Mouse (Mus musculus) adipocyte (in vitro differentiated cells): ENCODE measurements around the gene Mif4gd.
A peak's percentile ranks its signal among the peaks of the same experiment; 100 is the strongest.

Source experiments
- DNase-seq: peaks from one replicate; pipeline ENCODE4 v3.0.0-alpha.2; 2016; ENCODE audit warnings: low spot score

The Mif4gd gene

DNA sequence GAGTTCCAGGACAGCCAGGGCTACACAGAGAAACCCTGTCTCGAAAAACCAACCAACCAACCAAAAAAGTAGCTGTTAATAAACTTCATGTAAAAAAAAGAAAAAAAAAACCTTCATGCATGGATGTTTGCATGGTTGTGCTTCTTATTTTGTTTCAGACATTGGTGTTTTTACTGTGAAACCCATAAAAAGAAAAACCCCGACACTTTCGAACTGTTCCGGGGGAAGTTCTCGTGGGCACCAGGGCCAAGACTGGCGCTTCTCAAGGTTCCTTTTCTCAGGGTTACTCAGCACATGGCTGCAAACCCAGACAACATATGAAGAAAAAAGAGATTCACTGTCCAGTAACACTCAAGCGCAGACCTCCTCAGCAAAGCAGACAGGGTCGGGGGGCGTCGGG lies 20.1 kb upstream of the Mif4gd start:
- DNase-seq = no peak

GRCm38 (mm10) chr11:115632247-115632646 lies 19.5 kb upstream of the Mif4gd start:
- no peak for DNase-seq

- peak; percentile 52 for DNase-seq
These were observed 18.7 kb upstream of the Mif4gd start for GRCm38 (mm10) chr11:115631505-115631890.

GRCm38 (mm10) chr11:115630532-115631504 lies 18.0 kb upstream of the Mif4gd start:
- peak; percentile 52 for DNase-seq

DNA sequence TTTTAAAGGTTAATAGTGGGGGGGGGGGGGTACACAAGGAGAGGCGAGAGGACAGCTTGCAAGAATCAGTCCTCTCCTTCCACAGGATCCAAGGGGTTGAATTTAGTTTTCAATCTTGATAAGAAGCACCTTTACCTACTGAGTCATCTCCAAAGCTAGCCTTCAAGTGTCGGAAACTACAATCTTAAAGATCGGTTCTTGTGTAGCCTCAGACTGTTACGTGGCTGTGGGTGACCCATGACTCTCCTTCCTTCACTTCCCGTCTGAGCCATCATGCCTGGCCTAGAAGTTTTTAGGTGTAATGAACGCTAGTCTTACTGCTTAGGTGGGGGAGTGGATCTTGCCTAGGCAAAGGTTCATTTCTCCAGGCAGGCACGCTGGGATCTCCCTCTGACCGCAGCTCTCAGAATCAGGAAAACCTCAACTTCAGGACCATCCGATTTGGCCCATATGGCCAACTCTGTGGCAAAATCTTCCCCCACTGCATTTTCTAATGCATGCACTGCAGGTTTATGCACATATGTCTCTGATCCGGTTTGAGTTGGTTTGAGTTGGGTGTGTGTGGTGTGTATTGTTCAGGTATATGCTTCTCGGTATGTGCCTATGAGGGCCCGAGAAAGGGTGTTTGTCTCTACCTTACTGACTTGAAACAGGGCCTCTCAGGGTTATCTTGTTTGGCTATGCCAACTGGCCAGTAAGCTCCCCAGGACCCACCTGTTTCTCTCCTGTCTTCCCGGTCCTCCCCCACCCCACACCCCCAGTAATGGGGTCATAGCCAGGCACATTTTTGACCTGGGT lies 17.2 kb upstream of the Mif4gd start:
- no peak for DNase-seq

GRCm38 (mm10) chr11:115628465-115629101 lies 15.8 kb upstream of the Mif4gd start:
- DNase-seq = no peak

DNA sequence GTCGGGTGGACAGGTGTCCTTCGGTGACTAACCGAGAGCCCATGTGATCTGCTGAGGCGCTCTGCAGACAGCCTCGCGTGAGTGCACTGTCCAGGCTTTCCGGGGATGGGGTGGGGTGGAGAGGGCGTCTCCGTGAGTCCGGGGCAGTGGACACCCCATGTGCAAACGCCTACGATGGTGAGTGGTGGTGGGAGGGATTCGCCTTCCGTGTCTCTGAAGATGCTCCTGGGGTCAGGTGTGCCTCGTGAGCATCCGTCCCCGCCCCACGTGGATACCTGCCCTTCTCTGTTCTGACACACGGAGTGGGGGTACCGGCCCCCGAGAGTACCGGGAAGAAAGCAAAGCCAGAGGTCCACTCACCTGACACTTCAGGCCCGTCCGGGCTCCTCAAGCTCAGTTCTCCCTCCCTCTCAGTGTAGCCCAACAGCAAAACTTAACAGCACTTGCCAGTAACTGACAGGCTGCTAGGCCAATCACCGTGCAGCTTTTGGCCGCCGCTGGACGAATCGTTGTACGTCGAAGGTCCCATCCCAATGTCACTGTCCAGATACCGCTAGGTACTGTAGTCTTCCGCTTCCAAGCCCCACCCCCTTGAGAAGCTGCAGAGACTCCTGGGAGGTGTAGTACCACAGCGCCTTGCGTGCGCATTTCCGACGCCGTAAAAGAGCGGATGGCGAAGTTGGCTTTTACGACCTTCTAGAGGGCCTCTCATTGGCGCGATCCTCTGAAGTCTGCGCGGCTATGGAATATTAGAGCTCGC lies 15.1 kb upstream of the Mif4gd start, which contains the start of gene Slc25a19:
TSS of gene Slc25a19 (minus strand) at position 591 of the 760 bp plus-strand sequence.
- peak; percentile 100 for DNase-seq

- DNase-seq = no peak
These were observed 14.3 kb upstream of the Mif4gd start for GRCm38 (mm10) chr11:115626824-115627616.

GRCm38 (mm10) chr11:115625877-115626276 lies 13.1 kb upstream of the Mif4gd start:
- peak; percentile 78 for DNase-seq

- peak; percentile 60 for DNase-seq
These were observed 10.8 kb upstream of the Mif4gd start for GRCm38 (mm10) chr11:115623487-115624070.

DNA sequence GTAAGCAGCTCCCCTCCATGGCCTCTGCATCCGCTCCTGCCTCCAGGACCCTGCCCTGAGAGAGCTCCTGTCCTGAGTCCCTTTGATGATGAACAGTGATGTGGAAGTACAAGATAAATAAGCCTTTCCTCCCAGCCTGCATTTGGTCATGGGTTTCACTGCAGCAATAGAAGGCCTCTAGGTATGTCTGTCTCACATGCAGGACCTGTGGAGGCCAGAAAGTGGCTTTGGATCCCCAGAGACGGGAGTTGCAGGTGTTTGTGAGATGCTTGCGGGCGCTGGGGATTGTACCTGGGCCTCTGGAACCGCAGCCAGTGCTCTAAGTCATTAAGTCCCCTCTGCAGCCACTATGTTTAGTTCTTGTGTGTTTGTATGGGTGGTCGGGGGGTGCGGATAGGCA lies 7.2 kb upstream of the Mif4gd start:
- no peak for DNase-seq

GRCm38 (mm10) chr11:115618732-115619516 lies 6.2 kb upstream of the Mif4gd start:
- peak; percentile 48 for DNase-seq

GRCm38 (mm10) chr11:115618001-115618400 lies 5.2 kb upstream of the Mif4gd start:
- peak; percentile 47 for DNase-seq

DNA sequence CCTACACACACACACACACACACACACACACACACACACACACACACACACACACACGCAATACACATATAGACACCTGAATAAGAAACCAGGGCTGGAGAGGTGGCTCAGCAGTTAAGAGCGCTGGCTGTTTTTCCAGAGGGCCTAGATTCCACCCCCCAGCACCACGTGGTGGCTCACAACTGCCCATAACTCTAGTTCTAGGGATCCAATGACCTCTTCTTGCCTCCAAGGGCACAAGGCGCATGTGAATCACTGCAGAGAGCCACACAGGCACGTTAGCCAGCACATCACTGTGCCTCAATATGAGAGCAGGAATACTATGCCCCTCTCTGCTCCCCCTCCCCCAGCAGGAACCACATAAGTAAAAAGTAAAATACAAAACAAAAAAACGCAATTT lies 4.1 kb upstream of the Mif4gd start:
- no peak for DNase-seq

DNA sequence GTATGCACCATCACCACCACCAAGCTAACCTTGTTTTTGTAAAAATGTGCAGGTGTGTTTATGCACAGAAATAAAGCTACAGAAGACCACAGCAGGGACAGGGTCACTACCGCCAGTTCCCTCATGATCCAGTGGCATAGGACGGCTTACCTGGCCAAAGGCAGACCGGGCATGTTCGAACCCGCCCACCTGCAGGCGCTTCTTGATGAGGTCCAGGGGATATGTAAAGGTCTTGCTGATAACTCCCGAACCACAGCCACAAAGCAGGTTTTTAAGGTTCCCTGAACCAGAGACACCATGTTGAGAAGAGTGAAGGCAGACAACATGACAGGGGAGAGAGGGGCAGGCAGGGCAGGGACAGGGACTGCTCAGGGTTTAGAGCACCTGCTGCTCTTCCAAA lies 3.6 kb upstream of the Mif4gd start:
- no peak for DNase-seq

DNA sequence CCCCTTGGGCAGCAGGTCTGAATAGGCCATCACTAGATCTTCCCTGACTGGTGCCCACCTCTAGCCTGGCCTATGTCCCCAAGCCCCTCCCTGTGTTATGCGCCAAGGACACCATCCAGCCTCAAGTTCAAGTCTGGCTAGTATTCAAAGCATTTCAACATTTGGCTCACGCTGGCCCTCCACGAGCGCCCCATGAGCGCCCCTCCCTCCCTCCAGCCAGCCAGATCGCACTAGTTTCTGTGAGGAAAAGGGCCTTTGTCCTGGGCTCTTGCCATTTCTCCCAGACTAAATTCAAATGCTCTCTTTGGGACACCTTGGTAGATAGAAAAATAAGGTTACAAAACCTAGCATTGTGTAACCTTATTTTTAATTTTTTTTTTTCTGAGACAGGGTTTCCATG lies 3.1 kb upstream of the Mif4gd start:
- peak; percentile 89 for DNase-seq

- no peak for DNase-seq
These were observed 2.5 kb upstream of the Mif4gd start for GRCm38 (mm10) chr11:115615108-115615825.

DNA sequence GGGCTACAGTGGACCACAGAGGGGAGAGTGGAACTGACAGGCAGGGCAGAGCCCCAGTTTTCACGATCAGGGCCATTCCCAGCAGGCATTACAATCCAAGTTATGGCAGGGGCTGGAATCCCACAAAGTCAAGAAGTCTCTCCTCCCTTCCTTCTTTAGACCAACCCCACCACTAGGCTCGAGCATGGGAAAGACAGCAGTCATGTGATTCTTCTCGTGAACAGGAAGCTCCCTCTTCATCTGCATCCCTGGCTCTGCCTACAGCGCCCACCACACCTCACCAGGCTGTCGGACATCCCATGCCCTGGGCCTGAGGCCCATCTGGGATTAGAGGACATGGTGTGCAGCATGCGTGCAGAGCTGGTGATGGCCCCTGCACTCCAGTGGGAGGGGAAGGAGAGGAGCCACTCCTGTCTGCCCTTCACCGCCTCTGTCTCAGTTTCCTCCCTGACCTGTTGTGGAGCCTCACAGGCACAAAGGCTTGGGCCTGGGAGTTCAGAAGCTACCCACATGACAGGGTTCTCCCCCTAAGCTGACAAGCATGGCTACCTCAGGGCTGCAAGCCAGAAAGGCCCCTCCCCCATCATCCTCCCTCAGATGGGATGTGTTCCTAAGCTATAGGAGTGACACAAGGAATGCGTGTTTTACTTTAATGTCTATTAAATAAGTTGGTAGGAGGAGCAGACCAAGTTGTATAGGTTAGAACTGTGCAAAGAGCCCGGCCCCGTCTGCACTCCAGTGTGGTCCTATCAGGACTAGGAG lies 1.8 kb upstream of the Mif4gd start:
- no peak for DNase-seq
